Mouse (Mus musculus) CH12F3 (cell line): ENCODE data around the gene Usb1.
"Not testable (repeated sequence)": the region's sequence is repeated elsewhere in the genome, so short reads cannot be mapped to it uniquely, and the experiment has no call there.

ENCODE experiments used
- in situ Hi-C: fragments of 300-500 bp; cut with MboI; formaldehyde crosslinking; loops from 2 replicates; pipeline ENCODE4 v1.14.3; 2020; ENCODE audit warnings: low sequenced_read_pairs

Gene Usb1

DNA sequence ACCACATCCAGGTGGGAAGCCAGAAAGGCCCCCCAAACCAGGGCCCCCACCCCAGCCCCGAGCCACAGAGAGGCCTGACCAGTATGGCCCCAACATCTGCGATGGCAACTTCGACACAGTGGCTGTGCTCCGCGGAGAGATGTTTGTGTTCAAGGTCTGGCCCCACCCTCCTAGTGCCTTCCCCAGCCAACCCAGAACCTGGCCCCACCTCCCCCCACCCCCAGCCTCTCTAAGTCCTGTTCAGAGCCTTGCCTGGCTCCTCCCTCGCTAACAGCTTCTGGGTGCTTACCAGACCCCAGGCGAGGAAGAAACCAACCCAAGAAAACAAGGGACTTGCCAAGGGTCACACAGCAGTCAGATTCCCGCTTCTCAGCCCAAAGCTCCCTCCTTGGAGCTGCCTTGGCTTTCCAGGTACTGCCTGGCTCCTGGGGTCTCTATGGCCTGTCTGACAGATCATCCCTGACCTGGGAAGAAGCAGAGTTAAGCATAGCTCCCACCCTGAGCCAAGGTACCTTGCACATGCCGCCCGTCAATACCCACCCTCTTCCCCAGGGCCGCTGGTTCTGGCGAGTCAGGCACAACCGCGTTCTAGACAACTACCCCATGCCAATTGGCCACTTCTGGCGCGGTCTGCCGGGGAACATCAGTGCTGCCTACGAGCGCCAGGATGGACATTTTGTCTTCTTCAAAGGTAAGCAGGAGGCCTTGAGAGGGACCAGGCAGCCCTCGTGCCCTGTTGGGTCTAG lies 37.7 kb downstream of the Usb1 start:
- in situ Hi-C loops: no loop called here

DNA sequence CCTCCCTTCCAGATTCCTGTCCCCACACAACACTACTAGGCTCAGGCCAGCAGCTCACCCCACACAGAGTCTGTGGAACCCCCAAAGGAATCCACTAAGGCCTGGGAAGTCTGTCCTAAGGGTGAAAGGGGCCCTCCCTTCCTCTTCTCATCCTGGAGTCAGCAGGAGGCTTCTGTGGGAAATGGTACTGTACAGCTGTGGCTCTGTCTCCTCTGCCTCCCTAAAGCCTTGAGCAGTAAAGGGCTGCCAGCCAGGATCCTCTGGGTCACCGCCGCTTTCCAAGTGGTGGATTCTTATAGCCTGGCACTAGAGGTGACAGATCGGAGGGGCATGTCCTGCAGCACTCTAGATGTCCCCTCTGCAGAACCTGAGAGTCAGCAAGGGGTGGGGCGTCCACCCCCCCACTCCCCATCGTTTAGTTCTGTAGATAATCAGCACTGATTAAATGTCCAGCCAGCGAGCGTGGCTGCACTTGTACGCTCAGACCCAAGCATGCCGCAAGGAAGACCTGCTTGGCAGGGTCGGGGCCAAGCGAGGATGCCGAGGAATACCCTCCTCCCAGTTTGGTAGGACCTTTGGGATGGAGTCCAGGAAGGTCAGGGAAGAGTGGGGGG lies 41.4 kb downstream of the Usb1 start:
- in situ Hi-C loops: no loop called here

DNA sequence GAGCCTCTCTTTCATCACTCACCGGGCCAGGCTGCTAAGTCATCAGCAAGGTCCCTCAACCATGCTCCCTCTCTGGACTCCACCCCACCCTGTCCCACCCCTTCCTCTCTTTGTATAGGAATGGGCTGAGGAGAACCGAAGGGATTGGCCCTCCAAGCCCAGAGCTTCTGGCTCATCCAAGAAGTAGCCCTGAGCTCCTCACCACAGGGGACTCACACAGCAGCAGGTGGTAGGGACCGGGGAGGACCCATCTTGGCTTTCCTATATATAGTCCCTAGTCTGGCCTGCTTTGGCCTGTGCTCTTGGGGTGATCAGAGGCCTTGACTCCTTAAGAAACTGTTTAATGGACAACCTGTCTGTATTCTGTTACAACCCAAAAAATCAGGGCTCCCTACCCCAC lies 42.3 kb downstream of the Usb1 start:
- in situ Hi-C loops: no loop called here

DNA sequence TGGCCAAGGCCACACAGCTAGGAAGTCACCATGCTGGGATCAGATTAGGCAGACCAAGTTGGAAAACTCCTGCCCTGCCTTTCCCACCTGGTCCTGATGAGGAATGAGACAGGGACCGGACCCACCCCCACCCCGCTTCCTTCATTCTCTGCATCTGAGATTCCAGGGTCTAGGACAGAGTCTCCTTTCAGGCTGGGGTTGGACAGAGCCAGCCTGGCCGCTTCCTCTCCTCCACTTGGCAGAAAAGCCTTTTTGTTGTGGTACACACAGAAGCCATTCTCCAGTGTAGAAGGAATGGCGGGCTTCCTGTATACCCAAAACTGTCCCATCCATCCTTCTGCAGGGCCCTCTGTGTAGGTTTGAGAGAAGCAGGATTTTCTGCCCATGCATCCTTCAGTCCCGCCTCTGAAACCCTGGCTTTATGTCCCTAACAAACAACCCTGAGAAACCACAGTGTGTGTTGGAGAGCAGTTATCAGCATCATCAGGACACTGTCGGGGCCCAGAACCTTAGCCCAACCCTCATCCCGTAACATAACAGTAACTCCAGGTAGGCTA lies 43.4 kb downstream of the Usb1 start:
- in situ Hi-C loops: no loop called here

DNA sequence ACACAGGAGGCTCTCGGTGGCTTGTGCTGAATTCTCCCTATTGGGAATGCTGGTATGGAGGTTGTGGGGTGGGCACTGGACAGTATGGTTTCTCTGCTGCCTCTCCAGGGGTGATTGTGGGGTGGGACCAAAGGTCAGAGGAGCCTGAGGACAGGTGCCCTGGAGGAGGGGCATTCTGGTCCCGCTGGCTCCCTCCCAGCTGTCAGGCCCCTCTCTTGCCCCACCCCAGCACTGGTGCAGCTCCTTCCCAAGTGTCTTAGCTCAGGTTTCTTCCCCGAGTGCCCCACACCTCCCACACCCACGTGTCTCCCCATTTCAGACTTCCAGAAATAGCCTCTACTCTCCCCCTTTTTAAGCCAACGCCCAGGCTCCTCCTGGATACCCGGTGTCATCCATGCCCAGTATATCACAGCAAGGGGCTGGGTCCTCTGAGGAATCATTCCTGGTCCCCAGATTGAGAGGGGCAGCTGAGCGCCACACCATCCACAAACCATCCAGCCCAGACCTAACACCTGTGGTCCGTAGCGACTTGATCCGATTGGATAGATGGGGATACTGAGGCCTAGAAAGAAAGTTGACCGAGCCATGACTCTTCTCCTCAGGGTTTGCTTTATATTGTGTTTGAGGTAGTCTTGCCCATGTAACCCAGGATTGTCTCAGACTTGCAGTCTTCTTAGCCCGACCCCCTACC lies 44.4 kb downstream of the Usb1 start:
- in situ Hi-C loops: no loop called here

DNA sequence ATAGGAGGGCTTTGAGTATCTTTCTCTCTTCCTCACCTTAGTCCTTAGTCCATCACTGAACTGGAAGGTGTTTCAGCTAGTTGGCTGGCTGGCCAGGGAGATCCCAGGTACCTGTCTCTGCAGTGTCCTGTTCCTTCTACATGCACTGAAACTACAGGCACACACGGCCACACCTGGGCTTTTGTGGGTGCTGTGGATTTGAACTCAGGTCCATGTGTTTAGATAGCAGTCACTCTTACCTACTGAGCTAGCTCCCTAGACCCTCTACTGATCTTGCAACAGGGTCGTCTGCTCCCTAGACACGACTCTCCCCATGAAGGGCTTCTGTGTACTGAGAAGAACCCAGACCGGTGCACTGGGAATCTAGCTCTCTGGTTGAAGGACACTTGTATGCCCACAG lies 45.0 kb downstream of the Usb1 start:
- in situ Hi-C loops: no loop called here

DNA sequence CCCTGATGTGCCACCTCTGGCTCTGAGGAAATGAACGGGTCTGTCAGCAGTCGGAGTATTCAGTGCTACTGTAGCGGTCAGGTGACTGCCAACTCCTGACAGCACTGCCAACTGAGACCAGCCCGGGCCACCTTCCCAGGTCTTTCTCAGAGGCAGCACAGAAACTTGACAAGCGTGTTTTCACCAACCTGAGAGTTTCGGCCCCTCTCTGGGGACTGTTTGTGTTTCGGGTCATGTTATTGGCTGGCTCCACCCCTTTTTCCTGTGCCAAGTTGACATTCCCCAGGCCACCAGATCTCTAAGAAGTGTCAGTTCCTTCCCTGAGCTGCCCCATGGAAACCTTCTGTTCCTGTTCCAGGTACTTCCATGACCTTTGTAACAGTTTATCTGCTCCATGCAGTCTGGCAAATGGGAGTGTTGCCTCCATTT lies 45.8 kb downstream of the Usb1 start:
- in situ Hi-C loops: no loop called here

DNA sequence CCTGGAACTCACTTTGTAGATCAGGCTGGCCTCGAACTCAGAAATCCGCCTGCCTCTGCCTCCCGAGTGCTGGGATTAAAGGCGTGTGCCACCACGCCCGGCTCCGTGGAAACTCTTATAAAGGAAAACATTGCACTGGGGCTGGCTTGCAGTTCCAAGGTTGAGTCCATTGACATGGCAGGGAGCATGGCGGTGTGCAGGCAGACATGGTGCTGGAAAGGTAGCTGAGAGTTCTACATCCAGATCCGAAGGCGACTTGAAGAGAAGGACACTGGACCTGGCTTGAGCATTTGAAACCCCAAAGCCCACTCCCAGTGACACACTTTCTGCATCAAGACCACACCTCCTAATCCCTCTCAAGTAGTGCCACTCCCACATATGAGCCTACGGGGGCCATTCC lies 46.8 kb downstream of the Usb1 start:
- in situ Hi-C loops: not testable (repeated sequence)

DNA sequence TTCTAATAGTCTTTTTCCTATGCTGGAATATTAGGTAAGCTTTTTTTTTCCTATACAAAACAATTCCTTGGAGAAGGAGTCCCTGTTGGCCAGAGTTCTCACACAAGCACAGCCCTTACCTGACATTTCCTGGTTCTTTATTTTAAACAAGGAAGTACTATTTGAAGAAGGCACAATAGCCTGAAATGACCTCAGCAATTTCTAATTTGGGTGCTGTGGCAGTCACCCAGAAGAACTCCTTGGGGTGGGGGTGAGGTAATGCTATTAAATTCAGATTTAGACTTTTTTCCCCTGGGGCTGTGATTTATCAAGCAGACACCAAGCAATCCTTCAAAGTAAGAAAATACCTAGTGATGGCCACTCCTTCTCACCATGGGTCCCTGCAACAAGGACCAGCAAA lies 48.9 kb downstream of the Usb1 start:
- in situ Hi-C loops: no loop called here

DNA sequence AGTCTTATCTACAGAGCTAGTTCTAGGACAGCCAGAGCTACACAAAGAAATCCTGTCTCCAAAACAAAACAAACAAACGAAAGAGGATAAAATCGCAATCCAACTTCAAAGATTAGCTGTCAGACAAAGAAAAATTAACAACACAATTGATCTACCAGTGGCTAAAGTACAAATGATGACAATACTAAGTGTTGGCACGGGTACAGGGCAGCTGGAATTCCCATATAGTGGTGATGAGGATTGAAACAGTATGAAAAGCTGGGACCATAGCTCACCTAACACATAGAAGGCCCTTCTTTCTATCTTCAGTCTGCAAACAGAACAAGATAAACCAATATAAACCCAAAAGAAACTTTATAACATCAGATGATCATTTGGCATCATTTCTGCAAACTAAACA lies 49.5 kb downstream of the Usb1 start:
- in situ Hi-C loops: no loop called here

DNA sequence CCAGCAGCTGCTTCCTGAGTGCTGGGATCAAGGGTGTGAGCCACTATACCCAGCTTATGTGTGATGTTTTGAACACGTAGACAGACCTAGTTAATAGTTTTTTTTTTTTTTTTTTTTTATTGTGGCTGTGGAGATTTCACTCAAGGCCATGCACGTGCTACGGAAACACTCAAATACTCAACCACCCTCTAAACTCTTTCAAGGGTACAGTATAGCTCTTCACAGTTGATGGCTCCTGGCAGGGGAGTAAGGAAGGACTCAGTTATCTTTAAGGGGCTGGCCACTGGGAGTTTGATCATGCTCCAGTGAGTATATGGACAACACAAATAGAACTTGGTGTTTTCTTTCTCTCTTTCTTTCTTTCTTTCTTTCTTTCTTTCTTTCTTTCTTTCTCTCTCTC lies 52.4 kb downstream of the Usb1 start:
- in situ Hi-C loops: no loop called here

DNA sequence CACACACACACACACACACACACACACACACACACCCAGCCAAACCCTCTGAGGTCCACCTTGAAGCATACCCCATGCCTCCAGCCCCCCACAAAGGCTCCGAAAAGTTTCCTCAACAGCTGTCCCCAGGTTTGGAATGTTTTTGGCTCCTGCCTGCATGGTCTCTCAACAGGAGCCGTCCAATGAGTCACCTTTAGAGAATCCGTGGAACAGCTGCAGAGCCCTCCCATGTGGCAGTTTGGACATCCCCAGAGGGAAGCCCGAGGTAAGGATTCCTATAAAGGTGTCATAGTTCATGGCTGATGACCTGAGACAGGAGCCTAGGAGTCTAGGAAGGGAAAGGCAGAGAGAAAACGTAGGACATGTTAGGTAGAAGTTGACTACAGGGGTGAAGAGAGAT lies 54.0 kb downstream of the Usb1 start:
- in situ Hi-C loops: no loop called here

DNA sequence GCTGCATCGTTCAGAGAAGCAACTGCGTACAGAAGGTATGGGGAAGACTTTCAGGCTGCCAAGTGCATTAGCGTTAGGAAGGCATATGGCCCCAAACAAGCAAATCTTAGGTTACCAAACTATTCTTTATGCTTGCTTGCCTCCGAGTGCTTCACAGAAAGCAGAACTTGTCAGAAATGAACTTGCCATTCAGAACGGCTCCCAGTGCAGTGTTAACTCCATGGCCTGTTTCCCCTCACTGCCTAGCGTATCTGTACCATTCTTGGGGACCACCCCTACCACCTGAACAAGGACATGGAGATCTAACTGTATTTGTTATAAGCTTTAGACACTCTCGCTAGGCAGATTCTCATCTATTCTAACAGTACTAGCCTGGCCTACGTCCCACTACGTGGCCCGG lies 55.1 kb downstream of the Usb1 start:
- in situ Hi-C loops: no loop called here

DNA sequence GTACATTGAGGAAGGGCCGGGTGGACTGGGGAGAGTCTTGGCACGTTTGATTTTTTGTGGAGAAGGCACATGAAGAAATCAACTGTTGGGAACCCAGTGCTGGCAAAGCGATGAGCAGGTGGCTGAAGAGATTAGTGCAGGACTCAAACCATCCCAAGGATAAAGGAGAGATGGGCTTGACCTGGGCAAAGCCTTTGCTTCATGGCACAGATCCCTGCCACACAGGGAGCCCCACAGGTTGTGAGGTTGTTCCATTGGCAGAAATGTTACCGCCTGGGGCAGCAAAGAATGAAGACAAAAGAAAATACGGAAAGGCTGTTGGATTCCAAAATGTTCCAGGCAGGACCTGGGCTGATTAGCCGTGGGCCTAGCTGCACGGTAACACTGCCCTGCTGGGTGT lies 55.9 kb downstream of the Usb1 start:
- in situ Hi-C loops: no loop called here

DNA sequence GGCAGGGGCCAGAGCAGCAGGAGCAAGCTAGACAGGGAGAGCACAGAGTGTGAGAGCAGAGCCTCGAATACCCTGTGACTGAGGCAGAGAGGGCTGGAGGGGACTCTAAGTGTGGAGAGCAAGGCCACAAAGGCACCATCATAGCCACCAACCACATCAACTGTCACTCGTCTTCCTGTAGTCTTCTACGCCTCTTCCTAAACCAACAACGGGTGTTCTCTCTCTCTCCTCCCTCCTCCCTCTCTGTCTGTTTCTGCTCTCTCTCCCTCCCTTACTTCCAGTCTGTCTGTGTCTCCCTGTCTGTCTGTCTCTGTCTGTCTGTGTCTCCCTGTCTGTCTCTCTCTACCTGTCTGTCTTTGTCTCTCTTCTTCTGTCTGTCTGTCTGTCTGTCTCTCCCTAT lies 58.2 kb downstream of the Usb1 start:
- in situ Hi-C loops: no loop called here

DNA sequence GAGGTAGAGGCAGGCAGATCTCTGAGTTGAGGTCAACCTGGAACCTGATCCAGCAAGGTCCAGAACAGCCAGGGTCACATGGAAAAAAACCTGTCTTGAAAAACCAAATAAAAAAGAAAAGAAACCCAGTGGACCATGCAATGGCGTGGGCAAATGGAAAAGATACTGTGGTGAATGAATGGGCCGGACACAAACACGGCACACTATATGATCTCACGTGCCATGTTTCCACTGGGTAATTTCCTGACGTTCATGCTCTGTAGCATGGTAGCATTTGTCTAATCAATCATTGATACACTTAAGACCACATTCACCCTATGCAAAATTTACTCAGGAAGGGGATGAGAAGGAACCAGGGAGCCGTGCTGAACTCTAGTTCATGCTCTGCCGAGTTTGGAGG lies 59.0 kb downstream of the Usb1 start:
- in situ Hi-C loops: no loop called here

DNA sequence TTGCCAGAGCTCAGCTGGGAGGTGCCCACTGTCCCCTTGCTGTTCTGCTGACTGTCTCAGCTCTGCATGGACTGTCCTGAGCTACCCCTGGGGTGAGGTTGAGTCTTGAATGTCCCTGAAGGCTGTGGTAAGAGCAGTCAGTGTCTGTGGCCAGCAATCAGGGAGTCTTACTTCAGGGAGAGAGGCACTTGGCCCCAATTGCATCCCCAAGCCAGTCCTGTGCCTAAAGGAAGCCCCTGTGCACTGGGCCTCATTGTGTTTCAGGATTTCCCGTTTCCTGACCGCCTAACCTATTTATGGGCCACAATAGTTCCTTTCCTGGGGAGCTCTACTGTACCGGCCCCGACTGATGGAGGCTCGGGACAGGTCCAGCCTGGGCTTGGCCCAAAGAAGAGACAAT lies 60.5 kb downstream of the Usb1 start:
- in situ Hi-C loops: no loop called here

DNA sequence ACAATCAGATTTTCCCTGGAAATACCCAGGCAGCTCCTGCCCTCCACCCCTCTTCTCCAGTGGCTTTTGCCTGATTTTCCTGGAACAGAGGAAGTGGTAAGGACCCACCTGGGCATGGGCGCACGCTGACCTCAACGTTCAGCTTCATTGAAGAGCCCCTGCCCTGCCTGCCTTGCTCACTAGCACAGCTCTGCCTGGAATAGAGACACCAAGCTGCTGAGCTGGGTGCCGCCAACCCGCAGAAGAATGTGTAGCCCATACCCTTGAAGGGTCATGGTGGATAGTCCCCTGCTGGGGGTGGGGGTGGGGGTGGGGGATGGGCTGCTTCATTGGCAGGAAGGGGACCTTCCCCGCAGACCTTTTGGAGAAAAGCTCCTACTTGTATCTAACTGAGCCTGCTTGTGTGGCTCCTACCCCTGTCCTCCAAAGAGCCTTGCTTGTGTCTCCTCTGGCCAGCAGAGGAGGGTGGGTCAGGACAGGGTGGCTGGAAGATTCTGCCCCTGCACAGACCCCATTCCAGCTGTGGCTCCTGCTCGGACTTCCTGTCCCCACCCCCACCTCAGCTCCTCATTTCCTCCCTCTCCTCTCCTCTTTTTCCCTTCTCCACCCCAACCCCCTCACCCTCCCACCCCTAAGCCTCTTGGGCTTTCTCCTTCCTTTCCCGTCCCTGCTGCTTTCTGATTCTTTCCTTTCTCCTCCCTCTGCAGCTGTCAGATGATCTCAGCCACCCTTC lies 63.3 kb downstream of the Usb1 start:
- in situ Hi-C loops: no loop called here

DNA sequence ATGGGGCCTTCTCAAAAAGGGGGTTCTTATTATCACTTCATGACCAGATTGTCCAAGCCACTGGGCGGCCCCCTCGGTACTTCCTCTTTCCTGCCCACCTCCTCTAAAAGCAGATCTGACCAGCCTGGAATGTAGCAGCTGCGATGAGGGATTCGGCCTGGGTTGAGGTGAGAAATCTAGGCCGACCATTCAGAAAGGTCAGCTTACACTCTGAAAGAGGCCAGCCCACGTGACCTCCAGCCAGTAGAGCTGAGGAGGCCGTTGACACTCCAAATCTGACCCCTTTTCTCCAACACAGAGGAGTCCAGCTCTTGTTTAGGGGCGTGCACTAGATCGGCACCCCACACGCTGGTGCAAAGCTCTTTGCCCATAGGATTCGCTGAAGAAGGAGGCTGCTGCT lies 64.7 kb downstream of the Usb1 start:
- in situ Hi-C loops: no loop called here
